7 mouse cellular contexts compared by ENCODE assay signal in the genomic region with DNA sequence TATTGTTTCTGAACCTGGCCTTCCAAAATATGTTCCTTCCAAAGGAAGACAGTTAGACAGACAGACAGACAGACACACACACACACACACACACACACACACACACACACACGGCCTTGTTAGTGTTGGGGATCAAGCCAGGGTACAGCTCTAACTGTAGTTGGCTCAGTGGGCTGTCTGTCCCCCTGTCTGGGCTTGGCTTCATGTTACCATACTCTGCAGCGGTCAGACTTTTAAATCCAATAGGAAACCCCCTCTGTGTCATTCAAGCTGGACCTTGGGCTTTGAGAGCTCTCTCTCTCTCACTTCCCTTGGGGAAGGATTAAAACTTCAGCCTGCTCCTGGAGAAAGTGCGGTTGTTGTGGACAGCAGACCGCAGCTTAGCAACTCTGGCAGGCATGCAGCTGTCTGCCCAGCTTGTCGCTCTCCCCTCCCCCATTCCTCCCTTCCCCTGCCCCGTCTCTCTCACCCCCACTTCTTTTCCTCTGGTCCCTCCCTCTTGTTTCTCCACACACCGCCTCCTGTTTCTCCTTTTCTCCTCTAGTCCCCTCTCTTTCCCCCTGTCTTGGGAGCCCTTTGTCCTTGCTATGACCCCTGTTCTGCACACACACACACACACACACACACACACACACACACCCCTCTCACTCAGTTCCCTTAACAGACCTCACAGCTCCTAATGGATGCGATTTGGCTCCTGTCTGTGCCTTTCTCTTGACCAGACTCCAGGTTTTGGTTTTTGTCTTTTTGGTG. TPM values are rescaled to one million over a fixed set of nuclear protein-coding genes. Genes with fewer than 3 reads are reported as not detected.
DNase-seq lines count a peak whose midpoint lies in the region; ATAC-seq lines count a peak whose summit lies in the region.

No protein-coding gene starts in this region.

- ATAC-seq in embryonic facial prominence, embryonic 11.5 days (replicated peaks; ENCODE audit: insufficient number of reproducible peaks, low FRiP score, low TSS enrichment, low read depth): peak; percentile 77
- ATAC-seq in heart, embryonic 15.5 days (replicated peaks; ENCODE audit: insufficient number of reproducible peaks, insufficient read depth, low FRiP score, low read depth): peak; percentile 60
- peak; percentile 80 for ATAC-seq in limb, embryonic 12.5 days (ENCODE audit: insufficient number of reproducible peaks, insufficient read depth, low FRiP score, low TSS enrichment, low read depth)
- ATAC-seq in midbrain, embryonic 14.5 days (ENCODE audit: low FRiP score, low TSS enrichment): peak; percentile 80

- H3K9me3 ChIP-seq in embryonic facial prominence, embryonic 11.5 days (replicated peaks; ENCODE audit: control insufficient read depth, low read length): no peaks in the 10 kb centered on the region
- H3K9me3 ChIP-seq in heart, embryonic 15.5 days (replicated peaks): no peaks in the 10 kb centered on the region
- no peaks in the 10 kb centered on the region for H3K9me3 ChIP-seq in limb, embryonic 12.5 days
- H3K9me3 ChIP-seq in midbrain, embryonic 14.5 days (ENCODE audit: control insufficient read depth, low read length): no peaks in the 10 kb centered on the region

- H3K27ac ChIP-seq in embryonic facial prominence, embryonic 11.5 days (replicated peaks; ENCODE audit: low read depth, low read length): peak overlapping the region; percentile 72
- peak overlapping the region; percentile 97 for H3K27ac ChIP-seq in heart, embryonic 15.5 days
- H3K27ac ChIP-seq in limb, embryonic 12.5 days: peak overlapping the region; percentile 96
- H3K27ac ChIP-seq in midbrain, embryonic 14.5 days (replicated peaks; ENCODE audit: low read depth, low read length): peak overlapping the region; percentile 61

- 0% methylated on average over 8 of the region's 8 CpGs for WGBS in embryonic facial prominence, embryonic 11.5 days
- WGBS in heart, embryonic 15.5 days: 3% methylated on average over 8 of the region's 8 CpGs
- 2% methylated on average over 8 of the region's 8 CpGs for WGBS in limb, embryonic 12.5 days
- 1% methylated on average over 8 of the region's 8 CpGs for WGBS in midbrain, embryonic 14.5 days

- DNase-seq in 3134 (ENCODE audit: extremely low read depth, insufficient read length, low spot score) (peak; percentile 63), 3T3-L1 (ENCODE audit: low read depth, low spot score) (peak; percentile 67)
- peak; percentile 88 for DNase-seq in embryonic facial prominence, embryonic 11.5 days (ENCODE audit: low spot score)
- DNase-seq in midbrain, embryonic 14.5 days: peak; percentile 85
- DNase-seq in yolk sac, embryonic 10.5 days (ENCODE audit: low spot score): peak; percentile 71

- no peak overlapping the region for H3K4me2 ChIP-seq in embryonic facial prominence, embryonic 11.5 days (ENCODE audit: low read depth, low read length)
- H3K4me2 ChIP-seq in heart, embryonic 15.5 days: peak overlapping the region; percentile 38
- peak overlapping the region; percentile 44 for H3K4me2 ChIP-seq in limb, embryonic 12.5 days
- peak overlapping the region; percentile 15; the same call in 1 of the 2 replicates for H3K4me2 ChIP-seq in midbrain, embryonic 14.5 days (ENCODE audit: low read length)

- H3K9ac ChIP-seq in embryonic facial prominence, embryonic 11.5 days (replicated peaks; ENCODE audit: low read length): no peak overlapping the region
- H3K9ac ChIP-seq in heart, embryonic 15.5 days: peak overlapping the region; percentile 15; the same call in 1 of the 2 replicates
- no peak overlapping the region; the same call in 1 of the 2 replicates for H3K9ac ChIP-seq in limb, embryonic 12.5 days (replicated peaks)
- H3K9ac ChIP-seq in midbrain, embryonic 14.5 days (replicated peaks; ENCODE audit: low read length): no peak overlapping the region

- H3K36me3 ChIP-seq in embryonic facial prominence, embryonic 11.5 days (replicated peaks; ENCODE audit: control insufficient read depth, insufficient read depth, low read depth, low read length): no peaks in the 10 kb centered on the region
- H3K36me3 ChIP-seq in heart, embryonic 15.5 days: no peaks in the 10 kb centered on the region
- H3K36me3 ChIP-seq in limb, embryonic 12.5 days: no peaks in the 10 kb centered on the region; the same call in 1 of the 2 replicates
- H3K36me3 ChIP-seq in midbrain, embryonic 14.5 days (ENCODE audit: control insufficient read depth, insufficient read depth, low read length): no peaks in the 10 kb centered on the region

- H3K4me1 ChIP-seq in embryonic facial prominence, embryonic 11.5 days (ENCODE audit: control insufficient read depth, insufficient read depth, low read length): peaks cover 11% of the 10 kb centered on the region
- peaks cover 84% of the 10 kb centered on the region for H3K4me1 ChIP-seq in heart, embryonic 15.5 days (replicated peaks)
- H3K4me1 ChIP-seq in limb, embryonic 12.5 days (replicated peaks): peaks cover 66% of the 10 kb centered on the region
- H3K4me1 ChIP-seq in midbrain, embryonic 14.5 days (ENCODE audit: control insufficient read depth, insufficient read depth, low read length): peaks cover 53% of the 10 kb centered on the region

- H3K4me3 ChIP-seq in embryonic facial prominence, embryonic 11.5 days (ENCODE audit: low read depth, low read length): no peak overlapping the region
- no peak overlapping the region for H3K4me3 ChIP-seq in heart, embryonic 15.5 days
- no peak overlapping the region for H3K4me3 ChIP-seq in limb, embryonic 12.5 days (replicated peaks)
- no peak overlapping the region for H3K4me3 ChIP-seq in midbrain, embryonic 14.5 days (replicated peaks; ENCODE audit: low read depth, low read length)

- H3K27me3 ChIP-seq in embryonic facial prominence, embryonic 11.5 days (ENCODE audit: control insufficient read depth, insufficient read depth, low read length): no peaks in the 10 kb centered on the region
- H3K27me3 ChIP-seq in heart, embryonic 15.5 days: no peaks in the 10 kb centered on the region
- H3K27me3 ChIP-seq in limb, embryonic 12.5 days: no peaks in the 10 kb centered on the region
- no peaks in the 10 kb centered on the region for H3K27me3 ChIP-seq in midbrain, embryonic 14.5 days (ENCODE audit: control insufficient read depth, insufficient read depth, low read length)

RNA-seq across cellular contexts. Expression of gene Trak1, which starts 34.8 kb away (rescaled TPM):
- polyA plus RNA-seq in embryonic facial prominence, embryonic 11.5 days (2014; fragmentation: Nextera tagmentation; extraction: Ambion mirVana): 8.8 and 10.1 TPM in 2 replicates
- polyA plus RNA-seq in heart, embryonic 15.5 days (2015; fragmentation: Nextera tagmentation; extraction: Ambion mirVana): 37.0 and 46.4 TPM in 2 replicates
- polyA plus RNA-seq in limb, embryonic 12.5 days (2016; fragmentation: Nextera tagmentation; extraction: Ambion mirVana): 15.2 and 16.3 TPM in 2 replicates
- 47.0 and 53.6 TPM in 2 replicates for polyA plus RNA-seq in midbrain, embryonic 14.5 days (2014; fragmentation: Nextera tagmentation; extraction: Ambion mirVana)

RNA-seq across cellular contexts. Expression of gene Ulk4, which starts 55.1 kb away (rescaled TPM):
- polyA plus RNA-seq in embryonic facial prominence, embryonic 11.5 days (2014; fragmentation: Nextera tagmentation; extraction: Ambion mirVana): 193 and 213 TPM in 2 replicates
- polyA plus RNA-seq in heart, embryonic 15.5 days (2015; fragmentation: Nextera tagmentation; extraction: Ambion mirVana): 89.3 and 95.4 TPM in 2 replicates
- polyA plus RNA-seq in limb, embryonic 12.5 days (2016; fragmentation: Nextera tagmentation; extraction: Ambion mirVana): 193 and 212 TPM in 2 replicates
- 75.7 and 79.0 TPM in 2 replicates for polyA plus RNA-seq in midbrain, embryonic 14.5 days (2014; fragmentation: Nextera tagmentation; extraction: Ambion mirVana)
